Mouse (Mus musculus) CD4-positive, CD25-positive, alpha-beta regulatory T cell, adult 2 months (primary cell): ENCODE measurements around the gene Zfp2.

Experiments used
- DNase-seq: peaks from one replicate; pipeline ENCODE4 v3.0.0-alpha.2; 2012; ENCODE audit warnings: low read depth, low spot score

Gene Zfp2

DNA sequence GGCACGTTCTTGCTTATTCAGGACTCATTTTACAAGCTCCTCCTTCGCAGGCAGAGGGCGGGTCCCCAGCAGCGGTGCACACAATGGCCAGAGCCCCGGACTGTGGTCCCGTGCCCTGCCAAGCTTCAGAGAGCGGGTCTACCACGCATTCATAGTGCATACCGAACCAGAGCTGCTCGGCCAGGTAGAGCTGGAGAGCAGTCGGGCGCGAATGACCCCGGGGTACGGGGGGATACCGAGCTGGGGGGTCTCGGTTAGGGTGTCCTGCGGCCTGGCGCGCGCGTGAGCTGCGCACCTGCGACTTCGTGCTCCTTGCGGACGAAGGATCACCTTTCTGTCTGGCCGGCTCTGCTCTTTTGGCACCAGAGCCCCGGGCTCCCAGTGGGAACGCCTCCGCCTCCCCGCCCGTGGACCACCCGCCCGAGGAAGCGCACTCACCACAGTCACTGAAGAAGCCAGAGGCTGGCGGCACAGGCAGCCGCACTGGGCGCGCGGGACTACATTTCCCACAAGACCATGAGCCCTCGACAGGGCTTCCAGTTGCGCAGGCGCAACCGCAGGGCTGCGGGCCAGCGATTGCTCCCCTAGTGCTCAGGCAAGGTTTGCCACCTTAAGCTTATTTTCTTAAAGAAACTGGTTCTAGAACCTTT, at the start of gene Zfp2:
Gene Zfp2 (minus strand): TSS at position 495 of the 650 bp plus-strand sequence.
- peak; percentile 92 for DNase-seq

DNA sequence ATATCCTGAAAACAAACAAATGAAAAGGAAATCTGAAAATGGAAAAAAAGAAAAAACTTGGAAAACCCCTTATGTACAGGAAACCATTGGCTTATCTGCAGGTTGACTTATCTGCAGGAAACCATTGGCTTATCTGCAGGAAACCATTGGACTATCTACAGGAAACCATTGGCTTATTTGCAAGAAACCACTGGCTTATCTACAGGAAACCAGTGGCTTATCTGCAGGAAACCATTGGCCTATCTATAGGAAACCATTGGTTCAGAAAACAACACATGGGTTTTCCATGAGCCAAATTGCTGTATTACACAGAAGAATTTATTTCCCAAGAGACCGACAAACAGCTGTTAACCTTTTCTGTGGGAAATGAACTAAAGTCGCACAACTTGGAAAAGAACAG, 48.9 kb upstream of the Zfp2 start:
- DNase-seq: no peak

DNA sequence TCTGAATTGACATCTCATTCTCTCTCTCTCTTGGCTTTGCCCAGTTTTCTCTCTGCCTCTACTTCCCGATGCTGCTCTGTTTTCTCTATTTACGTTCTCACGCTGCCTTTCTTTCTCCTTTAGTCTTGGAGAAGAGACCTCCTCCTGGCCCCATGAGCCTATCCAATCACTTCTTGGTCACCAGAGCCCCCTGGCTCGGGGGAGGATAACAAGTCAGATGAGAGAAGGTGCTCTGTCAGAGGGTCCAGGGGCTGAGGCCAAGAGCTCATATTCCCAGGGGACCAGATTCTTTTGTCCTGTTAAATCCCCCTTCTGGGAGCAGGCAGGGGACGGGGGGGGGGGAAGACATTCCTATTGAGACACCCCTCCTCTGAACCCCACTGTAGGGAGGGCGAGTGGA, 37.7 kb upstream of the Zfp2 start, which contains the start of gene Prop1:
Gene Prop1 (minus strand): TSS at position 101 of the 400 bp plus-strand sequence.
- no peak for DNase-seq

DNA sequence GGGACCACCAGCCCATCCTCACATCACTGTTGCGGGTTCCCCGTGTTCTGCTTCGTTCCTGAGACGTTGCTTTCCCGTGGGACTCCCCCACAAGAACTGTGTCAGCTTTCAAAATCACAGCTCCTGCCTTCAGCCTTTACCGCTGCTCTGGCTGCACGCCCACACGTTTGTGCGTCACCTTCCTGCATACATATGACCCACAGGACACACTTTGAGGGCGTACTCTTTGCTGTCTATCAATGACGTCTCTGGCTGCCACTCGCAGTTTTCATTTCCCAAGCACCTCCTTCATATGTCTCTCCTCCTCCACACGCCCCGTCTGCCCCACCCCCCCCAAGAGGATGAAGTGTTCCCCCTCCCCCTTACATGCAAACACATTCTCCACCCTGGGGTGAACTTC, 36.3 kb upstream of the Zfp2 start:
- DNase-seq: peak; percentile 71

DNA sequence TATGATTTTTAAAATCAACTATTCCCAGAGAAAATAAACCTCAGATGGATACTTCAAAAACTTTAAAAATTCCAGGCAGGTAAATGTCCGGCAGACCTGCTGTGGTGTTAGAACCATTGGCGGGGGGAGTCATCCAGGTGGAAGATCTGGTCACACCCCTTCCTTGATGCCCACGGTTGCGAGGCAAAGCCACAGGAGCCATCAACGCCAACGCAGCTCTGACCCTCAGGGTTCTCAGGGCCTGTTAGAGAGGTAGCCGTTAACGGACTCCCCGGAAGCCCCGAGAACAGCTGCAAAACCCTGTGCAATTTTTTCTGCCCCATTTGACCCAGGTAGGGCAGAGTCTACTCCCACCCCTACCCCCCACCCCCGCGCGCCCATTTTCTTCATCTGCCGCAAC, 27.5 kb upstream of the Zfp2 start, which contains the start of gene 4933414I15Rik:
Gene 4933414I15Rik (minus strand): TSS at position 260 of the 400 bp plus-strand sequence.
- DNase-seq: no peak

DNA sequence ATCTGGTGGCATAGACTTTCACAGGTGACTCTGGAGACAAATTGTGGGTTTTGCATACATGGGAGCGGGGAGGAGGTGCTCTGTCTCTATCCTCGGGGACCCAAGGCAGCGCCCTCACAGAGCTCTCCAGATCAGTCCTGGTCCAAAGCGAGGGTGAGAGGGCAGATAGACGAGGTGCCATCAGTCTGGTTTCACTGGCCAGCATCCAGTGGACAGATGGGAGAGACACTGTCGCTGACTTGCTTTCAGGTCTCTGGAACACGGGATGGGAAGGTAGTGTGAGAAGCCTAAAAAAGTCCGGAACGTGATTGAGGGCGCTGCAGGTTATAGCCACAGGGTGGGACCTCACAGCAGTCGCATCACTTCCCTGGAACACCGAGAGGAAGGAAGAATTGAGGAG, 26.4 kb upstream of the Zfp2 start:
- no peak for DNase-seq

DNA sequence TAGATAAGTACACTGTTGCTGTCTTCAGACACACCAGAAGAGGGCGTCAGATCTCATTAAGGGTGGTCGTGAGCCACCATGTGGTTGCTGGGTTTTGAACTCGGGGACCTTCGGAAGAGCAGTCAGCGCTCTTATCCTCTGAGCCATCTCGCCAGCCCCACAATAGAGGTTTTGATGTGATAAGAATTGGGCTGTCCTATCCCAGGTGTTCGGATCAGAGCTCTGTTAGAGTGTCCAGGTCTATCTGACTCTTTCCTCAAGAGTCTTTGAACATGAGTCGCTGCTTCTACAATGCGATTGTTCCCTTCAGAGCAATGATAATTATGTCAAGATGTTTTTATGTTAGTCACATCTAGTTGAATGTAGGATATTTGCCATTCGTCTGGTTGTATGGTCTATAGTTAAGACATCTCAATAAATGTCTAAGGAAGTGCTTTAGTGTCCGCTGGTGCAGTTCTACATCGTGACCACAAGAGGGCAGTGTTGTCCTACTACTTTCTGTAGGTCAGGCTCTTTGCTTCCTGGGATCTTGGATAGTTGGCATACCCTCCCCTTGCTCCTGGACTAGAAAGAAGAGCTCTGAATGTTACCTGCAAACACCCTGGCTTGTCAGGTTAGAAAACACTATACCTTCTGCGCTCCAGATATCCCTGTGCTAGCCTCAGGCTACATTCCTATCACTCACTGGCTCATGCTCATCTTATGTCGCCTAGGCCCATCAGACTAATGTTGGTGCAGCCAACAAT, 23.8 kb upstream of the Zfp2 start:
- peak; percentile 66 for DNase-seq

DNA sequence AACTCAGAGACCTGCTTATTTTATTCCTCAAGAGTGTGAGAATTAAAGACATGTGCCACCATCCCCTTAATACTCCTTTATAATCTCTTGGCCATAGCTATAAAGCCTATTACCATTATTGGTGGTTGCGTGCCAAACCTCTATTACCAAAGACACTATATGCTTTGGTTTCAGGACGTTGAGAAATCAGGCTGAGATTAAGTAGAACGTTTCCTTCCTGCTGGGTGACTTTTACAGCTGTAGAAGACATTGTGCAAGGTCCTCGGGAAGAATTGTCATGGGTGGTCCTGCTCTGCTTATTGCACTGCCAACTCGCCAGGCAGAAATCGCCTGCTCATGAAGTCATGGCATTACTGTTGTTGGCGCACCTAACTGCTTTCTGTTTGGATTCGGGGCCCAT, 22.5 kb upstream of the Zfp2 start:
- no peak for DNase-seq

DNA sequence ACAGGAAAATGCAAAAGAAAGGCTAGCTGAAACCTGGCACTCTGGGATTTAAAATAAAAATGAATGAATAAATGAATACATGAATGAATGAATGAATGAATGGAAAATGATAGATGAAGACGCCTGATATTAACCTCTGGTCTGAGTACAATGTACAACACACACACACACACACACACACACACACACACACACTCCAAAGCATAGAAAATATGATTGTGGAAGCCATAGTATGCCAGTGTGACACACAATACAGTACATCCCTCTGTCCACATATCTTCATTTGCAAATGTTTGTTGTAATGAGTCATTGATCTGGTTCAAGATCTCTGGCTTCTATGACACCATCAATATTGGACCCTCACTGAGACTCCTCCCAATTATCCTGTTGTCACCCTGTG, 16.1 kb upstream of the Zfp2 start:
- no peak for DNase-seq

DNA sequence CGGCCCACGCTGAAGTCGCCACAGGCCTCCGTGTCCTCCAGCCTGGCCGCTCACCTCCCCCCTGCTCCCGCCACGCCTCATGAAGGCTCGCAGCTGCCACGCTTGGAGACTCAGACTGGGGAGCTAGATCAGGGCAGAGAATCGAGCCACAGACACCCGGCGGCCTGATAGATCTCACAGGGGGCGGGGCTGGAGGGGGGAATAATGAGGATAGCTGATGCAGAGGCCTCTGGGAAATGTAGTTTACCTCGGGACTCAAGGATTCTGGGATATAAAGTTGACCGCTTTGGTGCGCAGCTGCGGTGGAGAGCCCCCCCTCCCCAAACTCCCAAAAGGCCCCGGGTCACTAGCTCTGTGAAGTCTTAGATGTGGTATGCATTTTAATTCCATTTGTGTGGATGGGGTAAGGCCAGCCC, 15.5 kb upstream of the Zfp2 start, which contains the start of gene Zfp354b:
Gene Zfp354b (minus strand): TSS at position 183 of the 416 bp plus-strand sequence.
- peak; percentile 48 for DNase-seq

DNA sequence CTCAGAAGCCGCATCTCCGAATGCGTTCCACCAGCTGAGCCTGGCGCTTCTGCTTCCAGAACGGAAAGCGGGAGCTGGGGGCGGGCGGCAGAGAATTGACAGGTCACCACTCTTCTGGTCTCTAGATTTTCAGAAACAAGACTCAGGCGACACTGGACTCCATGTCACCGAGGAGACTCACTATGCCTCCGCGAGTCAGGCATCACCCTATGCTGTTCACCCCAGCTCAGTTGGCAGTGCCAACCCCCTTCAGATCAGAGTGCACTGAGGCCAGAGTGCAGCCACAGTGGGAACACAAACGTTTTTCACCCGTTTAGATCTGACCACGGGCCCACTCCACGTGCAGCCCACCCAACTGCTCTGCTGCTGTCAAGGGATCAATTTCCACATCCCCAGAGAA, 15.1 kb upstream of the Zfp2 start:
- DNase-seq: no peak

DNA sequence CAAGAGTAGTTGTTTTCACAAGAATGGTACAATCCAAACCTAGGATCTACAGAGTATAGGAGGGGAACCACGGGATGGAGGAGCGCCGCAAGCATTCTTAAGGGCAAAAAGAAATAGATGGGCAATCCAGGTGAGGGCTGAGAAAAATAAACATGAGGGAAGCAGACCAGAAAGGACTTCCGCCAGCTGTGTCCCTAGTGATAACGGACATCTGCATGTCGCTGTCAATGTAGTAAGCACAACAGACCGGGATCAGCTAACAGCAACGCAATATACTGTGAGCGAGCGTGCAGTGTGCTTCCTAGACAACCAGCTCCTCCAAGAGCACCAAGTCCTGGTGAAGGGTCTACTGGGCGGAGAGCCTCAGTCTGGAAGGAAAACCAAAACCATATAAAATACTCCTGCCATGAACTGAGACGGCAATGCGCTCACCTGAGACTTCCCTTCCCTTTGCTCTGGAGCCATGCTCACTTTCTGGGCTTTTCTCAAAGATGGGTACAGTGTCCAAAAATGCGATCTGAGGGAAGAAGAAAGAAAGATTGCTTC, 14.6 kb upstream of the Zfp2 start:
- no peak for DNase-seq

DNA sequence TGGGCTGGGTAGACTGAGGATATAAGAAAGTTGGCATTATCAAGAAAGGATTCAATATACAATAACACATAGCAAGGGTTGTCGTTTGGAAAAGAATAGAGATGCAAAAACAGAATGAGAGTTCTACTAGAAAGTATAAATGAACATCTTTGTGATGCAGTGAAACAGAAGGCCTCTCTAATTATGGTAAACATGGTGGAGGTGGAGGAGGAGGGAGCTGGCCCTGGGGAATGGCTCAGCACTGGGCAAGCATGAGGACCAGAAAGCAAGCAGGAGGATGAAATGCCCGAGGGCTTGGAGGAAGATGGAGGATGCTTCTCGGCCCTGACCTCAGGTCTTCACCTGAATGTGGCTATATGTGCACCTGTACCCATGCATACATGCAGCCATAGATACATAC, 1.5 kb downstream of the Zfp2 start:
- no peak for DNase-seq

DNA sequence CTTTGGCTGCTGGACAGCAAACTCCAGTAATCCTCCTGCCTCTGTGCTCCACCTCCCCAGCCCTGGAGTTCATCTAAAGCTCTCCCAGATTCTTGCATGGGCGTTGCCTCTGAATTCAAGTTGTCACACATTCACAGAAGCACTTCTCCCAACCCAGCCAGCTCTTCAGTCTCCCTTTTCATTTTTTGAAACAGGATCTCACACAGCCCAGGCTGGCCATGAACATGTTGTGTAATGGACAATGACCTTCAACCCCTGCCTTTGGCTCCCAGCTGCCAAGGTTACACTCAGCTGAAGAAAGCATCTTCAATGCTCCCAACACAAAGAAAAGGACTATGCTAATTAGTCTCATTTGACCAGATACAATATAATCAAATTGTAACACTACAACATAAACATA, 2.7 kb downstream of the Zfp2 start:
- DNase-seq: no peak

DNA sequence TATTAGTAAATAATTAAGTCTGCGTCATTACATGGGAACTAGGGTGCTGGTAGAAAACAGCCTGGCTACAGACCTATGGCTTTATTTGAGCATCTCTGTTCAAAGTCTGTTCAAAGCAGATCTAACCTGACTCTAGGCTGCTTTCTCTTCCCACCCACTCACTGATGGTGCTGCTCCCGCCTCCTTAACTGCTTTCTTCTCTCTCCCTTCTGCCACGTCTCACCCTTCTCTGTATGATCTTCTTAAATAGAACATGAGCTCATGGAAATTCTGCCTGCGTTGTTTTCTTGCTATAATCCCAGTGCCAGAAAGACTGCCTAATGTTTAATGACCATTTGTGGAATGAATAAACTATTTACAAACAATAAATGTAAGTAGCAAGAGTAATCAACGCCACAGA, 7.8 kb downstream of the Zfp2 start:
- no peak for DNase-seq

DNA sequence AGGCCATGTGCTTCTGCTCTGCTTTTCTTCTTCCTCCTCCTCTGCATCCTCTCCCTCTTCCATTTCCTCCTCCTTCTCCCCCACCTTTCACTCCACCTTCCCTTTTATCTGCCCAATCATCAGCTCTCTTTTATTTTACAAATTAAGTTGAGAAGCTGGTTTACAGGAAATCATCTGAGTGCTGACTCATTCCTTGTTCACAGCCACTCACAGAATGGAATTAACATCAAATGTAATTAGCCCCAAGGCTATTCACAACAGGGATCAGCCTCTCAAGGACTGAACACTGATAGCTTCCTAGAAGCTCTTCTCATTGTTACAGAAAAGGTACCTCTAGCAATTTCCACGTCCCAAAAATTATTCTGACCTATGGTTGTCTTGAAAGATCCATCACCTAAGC, 18.6 kb downstream of the Zfp2 start:
- DNase-seq: no peak

DNA sequence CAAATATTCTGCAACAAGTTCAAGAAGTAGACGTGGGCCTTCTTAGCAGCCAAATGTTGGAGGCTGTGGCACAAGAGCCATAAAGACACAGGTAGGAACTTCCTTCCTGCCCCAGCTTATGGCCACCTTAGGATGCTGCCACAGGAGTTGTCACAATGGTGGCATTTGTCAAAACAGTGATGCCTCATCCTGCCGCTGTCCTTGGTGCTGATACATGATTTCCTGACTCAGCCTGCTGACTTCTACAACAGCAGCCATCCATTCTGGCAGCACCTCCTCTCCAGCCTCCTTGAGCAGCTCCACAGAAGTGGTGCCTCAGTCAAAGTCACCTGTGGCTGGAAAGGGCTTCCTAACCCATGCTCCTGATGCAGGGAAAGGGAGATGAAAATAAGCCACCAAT, 23.5 kb downstream of the Zfp2 start:
- peak; percentile 20 for DNase-seq

DNA sequence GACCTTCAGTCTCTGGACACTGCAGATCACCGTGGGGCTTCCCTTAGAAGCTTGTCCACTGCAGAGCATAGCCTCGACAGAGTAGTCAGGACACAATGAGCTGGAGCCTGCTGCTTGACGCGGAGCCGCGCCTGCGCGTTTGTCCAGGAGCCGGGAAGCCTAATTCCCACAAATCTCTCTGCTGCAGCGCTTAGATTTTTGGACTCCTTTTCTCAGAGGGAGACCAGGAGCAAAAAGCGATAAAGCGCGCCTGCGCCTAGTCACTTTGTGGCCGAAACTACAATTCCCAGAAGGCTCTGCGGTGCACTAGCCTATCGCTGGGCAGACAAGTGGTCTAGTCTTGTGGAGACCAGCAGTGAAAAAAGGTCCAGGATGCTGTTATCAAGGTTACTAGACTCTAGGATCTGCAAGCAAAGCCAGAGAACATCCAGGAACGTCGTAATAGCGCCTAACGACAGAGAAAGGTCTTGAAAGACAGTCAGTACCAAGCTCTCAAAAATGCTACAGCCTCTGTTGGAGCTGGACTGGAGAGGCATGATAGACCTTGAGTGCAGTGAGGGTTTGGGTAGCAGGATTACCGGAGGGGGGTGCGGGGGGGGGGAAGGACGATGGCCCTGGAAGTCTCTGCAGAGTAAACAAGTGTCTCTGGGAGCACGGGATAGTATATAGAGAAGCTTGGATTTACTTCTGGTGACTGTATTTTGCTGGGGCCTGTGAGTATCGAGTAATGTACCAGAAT, 28.4 kb downstream of the Zfp2 start, which contains the start of gene Zfp454:
Gene Zfp454 (minus strand): TSS at position 262 of the 739 bp plus-strand sequence.
- DNase-seq: no peak

DNA sequence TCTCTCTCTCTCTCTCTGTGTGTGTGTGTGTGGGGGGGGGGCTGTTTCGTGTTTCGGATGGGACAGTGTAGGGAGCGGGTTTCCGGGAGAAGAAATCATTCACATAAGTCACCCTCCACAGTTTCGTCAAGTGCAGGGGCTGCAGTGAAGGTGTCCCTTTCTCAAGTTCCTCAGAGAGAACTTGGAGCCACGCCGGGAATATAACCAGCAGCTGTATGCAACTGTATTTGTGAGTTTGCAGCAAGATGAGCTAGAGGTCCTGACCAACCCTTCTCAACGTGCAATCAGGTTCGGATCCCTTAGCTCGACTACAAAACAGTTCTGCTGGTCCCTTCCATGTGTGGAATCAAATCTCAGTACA, 29.1 kb downstream of the Zfp2 start:
- no peak for DNase-seq

DNA sequence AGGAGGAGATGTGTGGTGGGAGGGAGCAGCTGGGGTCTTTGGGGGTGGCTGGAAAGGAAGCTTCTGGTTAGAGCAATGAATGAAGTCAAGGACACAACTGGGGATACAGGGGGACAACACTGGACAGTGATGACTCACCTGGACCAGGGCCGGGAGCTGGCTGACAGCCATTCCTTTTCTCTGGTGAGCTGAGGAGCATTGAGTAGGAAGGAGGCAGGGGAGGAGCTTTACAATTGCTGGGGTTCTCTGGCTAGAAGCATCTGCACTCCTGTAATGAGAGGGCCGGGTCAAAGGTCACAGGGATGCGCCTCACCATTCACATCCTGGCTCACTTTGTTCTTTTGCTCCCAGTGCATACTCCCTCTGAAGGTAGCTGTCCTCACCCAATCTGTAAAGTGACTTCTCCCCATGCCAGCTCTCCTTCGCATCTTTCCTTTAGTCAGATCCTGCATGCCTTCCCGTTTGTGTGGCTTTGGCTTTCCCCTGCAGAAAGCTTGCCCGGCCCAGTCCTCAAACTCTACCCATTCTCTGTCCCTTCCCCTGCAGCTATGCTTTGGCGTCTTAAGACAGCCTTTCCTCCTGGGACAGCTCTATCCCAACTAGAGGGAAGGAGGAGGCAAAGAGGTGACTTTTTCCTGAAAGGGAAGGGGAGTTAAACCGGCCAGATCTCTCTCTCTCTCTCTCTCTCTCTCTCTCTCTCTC, 29.6 kb downstream of the Zfp2 start:
- no peak for DNase-seq

DNA sequence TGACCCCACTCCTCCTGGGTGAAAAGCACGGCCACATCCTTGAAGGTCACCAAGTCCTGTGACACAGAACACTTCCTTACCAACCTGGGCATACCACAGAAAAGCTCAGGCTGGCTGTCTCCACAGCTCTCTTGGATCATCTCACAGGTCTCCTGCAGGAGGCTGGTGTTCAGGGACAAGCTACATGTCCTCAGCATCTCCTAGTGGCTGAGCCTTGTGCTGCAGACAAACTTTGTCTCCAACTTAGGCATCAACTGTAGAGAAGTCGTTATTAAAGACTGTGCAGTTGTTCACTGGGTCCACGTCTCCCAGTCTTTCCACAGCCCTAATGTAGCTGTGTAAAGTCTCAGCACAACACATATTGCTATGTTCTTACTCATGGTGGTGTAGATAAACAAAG, 32.2 kb downstream of the Zfp2 start:
- peak; percentile 34 for DNase-seq

DNA sequence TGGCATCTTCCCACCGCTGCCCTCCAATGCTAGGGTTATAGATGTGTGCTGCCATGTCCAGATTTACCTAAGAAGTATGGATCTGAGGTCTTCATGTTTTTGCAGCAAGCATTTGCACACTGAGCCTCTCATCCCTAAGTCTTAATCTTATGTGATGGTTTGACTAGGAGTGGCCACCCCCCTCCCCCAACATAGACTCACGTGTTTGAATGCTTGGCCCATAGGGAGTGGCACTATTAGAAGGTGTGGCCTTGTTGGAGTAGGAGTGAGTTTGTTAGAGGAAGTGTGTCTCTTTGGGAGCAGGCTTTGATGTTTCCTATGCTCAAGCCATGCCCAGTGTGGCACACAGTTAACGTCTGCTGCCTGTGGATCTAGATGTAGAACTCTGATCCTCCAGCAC, 37.3 kb downstream of the Zfp2 start:
- DNase-seq: no peak
